Mouse (Mus musculus) stomach, postnatal 0 days (tissue): ENCODE data around the gene Psip1. TPM values are rescaled to one million over a fixed set of nuclear protein-coding genes. Genes with fewer than 3 reads are reported as not detected.

Experiments used
- ATAC-seq: fragments of 200-750 bp; cut with Nextera tagmentation; 2 replicates; pipeline ENCODE4 v1.8.0; 2017; ENCODE audit not compliant: low FRiP score, low TSS enrichment
- DNase-seq: peaks from one replicate; pipeline ENCODE4 v3.0.0-alpha.2; 2016; ENCODE audit warnings: low spot score
- H3K27ac ChIP-seq: fragments of 300-500 bp; sonication (generic); replicated peaks from 2 replicates; pipeline ENCODE4 v1.5.1; 2014; ENCODE audit warnings: mild to moderate bottlenecking, control low read depth
- H3K27me3 ChIP-seq: fragments of 300-500 bp; sonication (generic); 2 replicates; pipeline ENCODE4 v1.6.1; 2014; ENCODE audit warnings: low read length; ENCODE audit not compliant: control insufficient read depth, insufficient read depth
- H3K36me3 ChIP-seq: fragments of 300-500 bp; sonication (generic); 2 replicates; pipeline ENCODE4 v1.6.1; 2014; ENCODE audit warnings: low read length, mixed read lengths; ENCODE audit not compliant: control insufficient read depth, insufficient read depth
- H3K4me1 ChIP-seq: fragments of 300-500 bp; sonication (generic); replicated peaks from 2 replicates; pipeline ENCODE4 v1.6.1; 2014; ENCODE audit warnings: antibody characterized with exemption; ENCODE audit not compliant: control insufficient read depth, insufficient read depth
- H3K4me2 ChIP-seq: fragments of 300-500 bp; sonication (generic); replicated peaks from 2 replicates; pipeline ENCODE4 v1.6.1; 2014; ENCODE audit warnings: low read depth, mild to moderate bottlenecking, control low read depth, moderate library complexity
- H3K4me3 ChIP-seq: fragments of 300-500 bp; sonication (generic); 2 replicates; pipeline ENCODE4 v1.5.1; 2014; ENCODE audit warnings: low read depth, low read length, control low read depth
- H3K9ac ChIP-seq: fragments of 300-500 bp; sonication (generic); 2 replicates; pipeline ENCODE4 v1.6.1; 2014; ENCODE audit warnings: mild to moderate bottlenecking, low read length, control low read depth, mixed read lengths
- H3K9me3 ChIP-seq: fragments of 300-500 bp; sonication (generic); 2 replicates; pipeline ENCODE4 v1.6.1; 2016; ENCODE audit warnings: low read length; ENCODE audit not compliant: control insufficient read depth
- CTCF ChIP-seq: IDR thresholded peaks from 2 replicates; pipeline ENCODE4 v1.5.1; 2016; ENCODE audit warnings: antibody characterized with exemption, low read depth, mild to moderate bottlenecking, moderate library complexity
- EP300 ChIP-seq: optimal IDR thresholded peaks from 2 replicates; pipeline ENCODE3; 2016; ENCODE audit warnings: antibody characterized with exemption
- WGBS: fragments of 180-500 bp; shearing (Covaris S2); extraction: QIAGEN DNeasy Blood & Tissue Kit; methylation state at CpG from one replicate; pipeline ENCODE4 v1.1.7; 2014; 5-methylcytosine and 5-hydroxymethylcytosine counted together
- polyA plus RNA-seq: library from polyadenylated mRNA; unstranded; fragments of >200 nt; fragmentation: Nextera tagmentation; extraction: Ambion mirVana; gene quantifications from 2 replicates; pipeline ENCODE4 v1.2.1, GENCODE M21; 2015

Psip1 gene
- polyA plus RNA-seq, 1 experiment from 2014 or later, result 36.5 TPM

GRCm38 (mm10) chr4:83526270-83526987, 40.2 kb upstream of the Psip1 start:
- no peaks in the 10 kb centered on the region for H3K4me1 ChIP-seq
- DNase-seq (peak; percentile 21), ATAC-seq (no peak)
- WGBS, result 10% methylated on average over 13 of the region's 13 CpGs
- no peak overlapping the region for H3K9ac ChIP-seq
- no peaks in the 10 kb centered on the region for H3K36me3 ChIP-seq
- no peaks in the 10 kb centered on the region for H3K9me3 ChIP-seq
- H3K4me3 ChIP-seq, result peak overlapping the region; percentile 80
- peak overlapping the region; percentile 91 for H3K4me2 ChIP-seq
- no peak overlapping the region for H3K27ac ChIP-seq
- H3K27me3 ChIP-seq, result no peaks in the 10 kb centered on the region
- TF ChIP-seq CTCF, result no peak
- no peak for TF ChIP-seq EP300

DNA sequence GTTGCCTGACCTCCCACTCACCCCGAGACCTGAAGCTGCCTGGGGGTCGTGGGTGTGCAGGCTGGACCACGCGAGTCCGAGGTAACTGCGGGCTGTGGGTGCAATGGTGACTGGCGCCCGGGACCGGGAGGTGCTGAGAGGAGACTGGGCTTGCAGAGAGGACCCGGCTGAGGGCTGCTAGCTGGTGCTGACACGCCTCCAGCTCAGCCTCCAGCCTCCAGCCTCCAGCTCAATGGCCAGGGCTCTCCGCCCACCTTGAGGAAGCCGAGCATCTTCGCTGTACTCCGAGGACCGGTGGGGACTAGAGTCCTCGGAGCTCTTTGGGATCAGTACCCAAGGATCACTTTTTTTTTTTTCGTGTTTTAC, 39.4 kb upstream of the Psip1 start:
- ATAC-seq (peak; percentile 75), DNase-seq (no peak)
- H3K4me1 ChIP-seq, result no peaks in the 10 kb centered on the region
- no peaks in the 10 kb centered on the region for H3K9me3 ChIP-seq
- TF ChIP-seq CTCF (no peak), EP300 (no peak)
- H3K36me3 ChIP-seq, result no peaks in the 10 kb centered on the region
- H3K9ac ChIP-seq, result peak overlapping the region; percentile 77
- no peaks in the 10 kb centered on the region for H3K27me3 ChIP-seq
- peak overlapping the region; percentile 80 for H3K4me3 ChIP-seq
- H3K4me2 ChIP-seq, result peak overlapping the region; percentile 91
- H3K27ac ChIP-seq, result peak overlapping the region; percentile 82
- WGBS, result under 1% methylated on average over 18 of the region's 18 CpGs

DNA sequence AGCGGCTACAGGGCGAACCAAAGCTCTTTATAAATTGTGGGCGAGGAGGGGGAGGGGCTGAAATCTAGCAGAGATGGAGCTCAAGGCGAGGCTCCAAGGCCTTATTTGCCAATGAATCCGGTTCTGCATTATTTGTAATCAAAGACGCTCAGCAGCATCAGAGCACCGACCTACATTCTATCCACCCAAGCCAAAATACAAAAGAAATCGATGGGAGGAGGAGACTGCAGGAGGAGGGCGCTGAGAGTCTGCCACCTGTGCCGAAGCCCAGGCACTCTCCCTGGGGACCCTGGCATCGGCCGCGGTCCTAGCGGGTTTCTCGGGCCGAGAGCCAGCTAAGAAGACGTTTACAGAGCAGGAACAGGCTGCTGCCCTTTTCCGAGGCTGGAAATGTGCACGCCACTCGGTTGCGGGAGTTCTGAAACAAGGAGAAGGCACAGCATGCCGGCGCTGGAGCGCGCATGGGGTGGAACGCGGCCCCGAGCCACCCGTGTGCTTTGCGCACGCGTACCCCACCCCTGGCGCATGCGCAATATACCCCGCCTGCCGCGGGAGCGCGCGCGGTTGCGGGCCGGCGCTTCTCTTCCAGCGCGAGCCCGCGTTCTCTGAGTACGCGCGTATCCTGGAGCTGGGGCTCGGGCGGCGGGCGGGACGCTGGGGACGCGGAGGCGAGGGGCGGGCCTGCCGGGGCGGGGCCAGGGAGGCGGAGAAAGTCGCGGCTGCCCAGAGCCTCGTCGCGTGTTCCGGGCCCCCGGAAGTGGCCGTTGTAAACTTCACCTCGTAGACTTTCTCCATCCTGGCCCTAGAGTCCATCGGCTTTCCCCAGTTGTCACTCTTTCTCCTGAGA, 38.8 kb upstream of the Psip1 start, which contains the start of gene Ccdc171:
Ccdc171 (plus strand) TSS at position 703 of the 847 bp plus-strand sequence.
- Histone ChIP-seq H3K9me3 (no peaks in the 10 kb centered on the region), H3K9ac (peak within 1 kb of the TSS; percentile 77), H3K27ac (peak within 1 kb of the TSS; percentile 94), H3K4me3 (peak within 1 kb of the TSS; percentile 80), H3K4me1 (no peaks in the 10 kb centered on the region), H3K27me3 (no peaks in the 10 kb centered on the region), H3K36me3 (no peaks in the 10 kb centered on the region), H3K4me2 (peak within 1 kb of the TSS; percentile 91)
- WGBS, result under 1% methylated on average over 62 of the region's 73 CpGs
- DNase-seq (peak; percentile 98), ATAC-seq (peak; percentile 99)
- TF ChIP-seq EP300 (no peak), CTCF (peak; percentile 11; the same call in 1 of the 2 replicates)

DNA sequence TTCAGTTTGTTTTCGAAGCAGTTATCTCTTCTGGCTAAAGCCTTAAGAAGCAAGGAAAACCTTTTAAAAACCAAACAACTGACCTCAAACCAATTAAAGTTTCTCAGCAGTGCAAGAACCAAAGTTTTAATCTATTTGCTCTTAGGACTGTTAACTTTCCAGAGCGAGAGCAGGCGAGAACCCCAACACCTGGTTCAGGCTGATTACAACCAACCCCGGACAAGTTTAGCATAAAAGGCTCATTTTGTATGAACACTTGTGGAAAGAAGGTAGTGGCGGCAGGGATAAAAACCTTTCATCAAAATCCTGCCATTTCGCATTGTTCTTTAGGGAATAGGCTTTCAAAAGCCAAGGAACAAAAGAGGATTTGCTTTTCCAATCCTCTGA, 38.2 kb upstream of the Psip1 start:
- H3K4me2 ChIP-seq, result peak overlapping the region; percentile 75
- WGBS, result 12% methylated on average over 6 of the region's 6 CpGs
- ATAC-seq (no peak), DNase-seq (no peak)
- no peak for TF ChIP-seq CTCF
- no peak for TF ChIP-seq EP300
- H3K27me3 ChIP-seq, result no peaks in the 10 kb centered on the region
- peak overlapping the region; percentile 80 for H3K4me3 ChIP-seq
- no peaks in the 10 kb centered on the region for H3K36me3 ChIP-seq
- no peaks in the 10 kb centered on the region for H3K4me1 ChIP-seq
- H3K27ac ChIP-seq, result peak overlapping the region; percentile 94
- H3K9me3 ChIP-seq, result no peaks in the 10 kb centered on the region
- H3K9ac ChIP-seq, result no peak overlapping the region

DNA sequence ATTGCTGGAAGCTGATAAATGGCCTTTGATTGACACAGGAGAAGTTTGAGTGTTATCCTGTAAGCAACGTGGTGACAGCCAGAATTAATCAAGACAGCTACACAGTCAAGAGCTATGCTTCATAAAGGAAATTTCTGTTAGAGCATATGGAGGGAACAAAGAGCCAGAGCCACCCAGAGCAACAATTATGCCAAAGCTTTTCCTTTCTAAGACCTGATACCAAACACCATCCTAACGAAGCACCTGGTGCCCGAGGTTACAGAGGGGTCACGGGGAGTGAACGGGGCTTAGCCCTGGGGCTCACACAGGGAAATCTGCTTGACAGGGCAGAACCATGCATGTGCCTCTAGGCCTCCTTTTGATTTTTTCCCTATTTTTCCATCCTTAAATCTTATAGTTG, 35.8 kb upstream of the Psip1 start:
- DNase-seq, result no peak
- Histone ChIP-seq H3K4me1 (no peaks in the 10 kb centered on the region), H3K4me2 (no peak overlapping the region), H3K36me3 (no peaks in the 10 kb centered on the region), H3K9me3 (no peaks in the 10 kb centered on the region), H3K27ac (no peak overlapping the region), H3K4me3 (no peak overlapping the region), H3K9ac (no peak overlapping the region), H3K27me3 (no peaks in the 10 kb centered on the region)
- 36% methylated on average over 5 of the region's 5 CpGs for WGBS
- no peak for TF ChIP-seq CTCF
- no peak for TF ChIP-seq EP300
- ATAC-seq, result no peak

DNA sequence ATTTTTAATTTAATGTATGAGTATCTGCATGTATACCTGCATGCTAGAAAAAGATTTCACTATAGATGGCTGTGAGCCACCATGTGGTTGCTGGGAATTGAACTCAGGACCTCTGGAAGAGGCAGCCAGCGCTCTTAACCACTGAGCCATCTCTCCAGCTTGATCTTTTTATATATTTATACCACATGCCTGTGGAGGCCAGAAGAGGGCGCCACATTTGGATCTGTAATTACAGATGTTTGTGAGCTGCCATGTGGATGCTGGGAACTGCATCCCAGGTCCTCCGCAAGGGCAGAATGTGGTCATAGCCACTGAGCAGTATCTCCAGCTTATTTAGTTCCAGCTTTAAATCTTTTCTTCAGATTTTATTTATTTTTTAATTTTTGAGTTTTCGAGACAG, 34.0 kb upstream of the Psip1 start:
- no peak for DNase-seq
- Histone ChIP-seq H3K4me3 (no peak overlapping the region), H3K4me2 (no peak overlapping the region), H3K4me1 (no peaks in the 10 kb centered on the region), H3K36me3 (no peaks in the 10 kb centered on the region), H3K27me3 (no peaks in the 10 kb centered on the region), H3K27ac (no peak overlapping the region), H3K9ac (no peak overlapping the region), H3K9me3 (no peaks in the 10 kb centered on the region)
- 83% methylated on average over 4 of the region's 4 CpGs for WGBS
- no peak for ATAC-seq
- TF ChIP-seq CTCF (peak; percentile 33), EP300 (no peak)
